Mouse (Mus musculus) heart, embryonic 11.5 days (tissue): ENCODE data around the gene Tep1. TPM values are rescaled to one million over a fixed set of nuclear protein-coding genes. Genes with fewer than 3 reads are reported as not detected.

ENCODE experiments used
- ATAC-seq: fragments of 200-750 bp; cut with Nextera tagmentation; replicated peaks from 2 replicates; pipeline ENCODE4 v1.8.0; 2017; ENCODE audit warnings: moderate library complexity; ENCODE audit not compliant: insufficient number of reproducible peaks, low FRiP score, low TSS enrichment
- H3K27ac ChIP-seq: fragments of 300-500 bp; sonication (generic); 2 replicates; pipeline ENCODE4 v1.5.1; 2014; ENCODE audit warnings: mild to moderate bottlenecking, low read depth, low read length
- H3K27me3 ChIP-seq: fragments of 300-500 bp; sonication (generic); 2 replicates; pipeline ENCODE4 v1.6.1; 2014; ENCODE audit warnings: mild to moderate bottlenecking, low read length, mixed read lengths; ENCODE audit not compliant: control insufficient read depth, insufficient read depth
- H3K36me3 ChIP-seq: fragments of 300-500 bp; sonication (generic); 2 replicates; pipeline ENCODE4 v1.6.1; 2014; ENCODE audit warnings: mild to moderate bottlenecking, low read length, moderate library complexity, mixed read lengths; ENCODE audit not compliant: control insufficient read depth, insufficient read depth
- H3K4me1 ChIP-seq: fragments of 300-500 bp; sonication (generic); 2 replicates; pipeline ENCODE4 v1.6.1; 2014; ENCODE audit warnings: low read length; ENCODE audit not compliant: control insufficient read depth, insufficient read depth
- H3K4me2 ChIP-seq: fragments of 300-500 bp; sonication (generic); 2 replicates; pipeline ENCODE4 v1.6.1; 2014; ENCODE audit warnings: mild to moderate bottlenecking, moderate library complexity
- H3K4me3 ChIP-seq: fragments of 300-500 bp; sonication (generic); 2 replicates; pipeline ENCODE4 v1.5.1; 2014; ENCODE audit warnings: low read depth, low read length
- H3K9ac ChIP-seq: fragments of 300-500 bp; sonication (generic); 2 replicates; pipeline ENCODE4 v1.6.1; 2014; ENCODE audit warnings: mild to moderate bottlenecking, low read depth, low read length, moderate library complexity
- H3K9me3 ChIP-seq: fragments of 300-500 bp; sonication (generic); replicated peaks from 2 replicates; pipeline ENCODE4 v1.6.1; 2016; ENCODE audit warnings: low read length; ENCODE audit not compliant: control insufficient read depth
- WGBS: fragments of 180-500 bp; shearing (Covaris S2); extraction: QIAGEN DNeasy Blood & Tissue Kit; methylation state at CpG from one replicate; pipeline ENCODE4 v1.1.7; 2014; ENCODE audit not compliant: insufficient replicate concordance; 5-methylcytosine and 5-hydroxymethylcytosine counted together
- polyA plus RNA-seq: library from polyadenylated mRNA; unstranded; fragments of >200 nt; fragmentation: Nextera tagmentation; extraction: Ambion mirVana; gene quantifications from 2 replicates; pipeline ENCODE4 v1.2.1, GENCODE M21; 2014

The Tep1 gene
- polyA plus RNA-seq, 1 experiment from 2014 or later = 4.4 TPM

DNA sequence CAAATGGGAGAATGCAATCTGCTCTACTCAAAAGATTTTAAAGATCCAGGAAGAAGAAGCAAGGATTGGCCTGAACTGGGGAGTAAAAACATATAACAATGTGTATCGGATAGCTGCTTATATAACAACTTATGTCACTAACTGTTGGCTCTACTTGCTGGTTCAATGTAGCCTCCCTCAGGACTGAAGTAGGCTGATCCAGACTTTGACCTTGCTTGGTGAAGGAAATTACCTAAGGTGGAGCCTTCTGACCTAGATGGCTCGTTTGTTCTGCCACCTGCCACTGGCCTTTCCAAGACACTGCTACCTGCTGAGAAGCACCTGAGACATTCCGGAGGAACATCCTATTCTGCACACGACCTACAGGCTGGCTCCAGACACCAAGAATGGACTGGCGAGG lies 14.6 kb downstream of the Tep1 start:
- Histone ChIP-seq H3K36me3 (peaks cover 5% of the 10 kb centered on the region), H3K4me1 (no peaks in the 10 kb centered on the region), H3K9ac (no peak overlapping the region), H3K9me3 (no peaks in the 10 kb centered on the region), H3K27me3 (no peaks in the 10 kb centered on the region), H3K27ac (no peak overlapping the region), H3K4me2 (no peak overlapping the region), H3K4me3 (no peak overlapping the region)
- WGBS = 82% methylated on average over 5 of the region's 5 CpGs
- ATAC-seq = no peak

DNA sequence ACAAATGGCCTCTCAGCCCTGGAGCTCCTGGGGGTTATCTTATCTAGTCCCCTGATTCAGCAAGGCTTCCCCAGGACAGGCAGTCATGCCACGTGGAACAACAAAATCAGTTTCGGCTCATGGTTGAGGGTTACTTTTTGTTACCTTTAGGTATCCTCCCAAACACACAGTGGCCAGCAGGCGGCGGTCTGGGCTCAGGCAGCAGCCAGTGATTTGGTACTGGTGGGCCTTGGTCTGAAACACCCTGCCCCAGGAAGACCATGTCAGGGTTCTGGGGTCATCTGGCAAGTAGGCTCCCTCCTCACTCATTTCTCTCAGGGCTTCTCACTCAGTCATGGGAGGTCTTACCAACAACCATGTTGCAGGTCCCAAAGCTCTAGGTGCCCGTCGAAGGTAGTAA lies 33.1 kb downstream of the Tep1 start:
- no peaks in the 10 kb centered on the region for H3K4me1 ChIP-seq
- ATAC-seq = no peak
- H3K9me3 ChIP-seq = no peaks in the 10 kb centered on the region
- H3K4me3 ChIP-seq = no peak overlapping the region
- WGBS = 50% methylated on average over 6 of the region's 6 CpGs
- peaks cover 2% of the 10 kb centered on the region; the same call in 1 of the 2 replicates for H3K36me3 ChIP-seq
- H3K4me2 ChIP-seq = no peak overlapping the region
- H3K9ac ChIP-seq = no peak overlapping the region
- H3K27ac ChIP-seq = no peak overlapping the region
- no peaks in the 10 kb centered on the region for H3K27me3 ChIP-seq

DNA sequence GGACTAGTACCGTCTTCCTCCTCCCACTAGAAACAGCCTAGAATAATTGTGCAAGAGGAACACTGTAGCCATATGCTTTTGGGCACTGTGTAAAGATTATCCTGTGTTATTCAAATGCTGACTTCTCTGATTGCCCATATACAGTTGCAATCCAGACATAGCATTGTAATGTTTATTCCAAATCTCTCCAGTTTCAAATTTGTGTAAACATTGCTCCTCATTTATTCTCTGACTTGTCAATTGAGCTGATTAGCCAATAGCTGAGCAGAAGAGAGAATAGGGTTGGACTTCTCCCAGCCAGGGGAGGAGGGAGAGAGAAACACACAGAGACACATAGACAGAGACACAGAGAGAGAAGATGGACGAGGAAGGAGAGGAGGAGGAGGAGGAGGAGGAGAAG lies 35.9 kb downstream of the Tep1 start:
- Histone ChIP-seq H3K27ac (no peak overlapping the region), H3K36me3 (no peaks in the 10 kb centered on the region), H3K27me3 (no peaks in the 10 kb centered on the region), H3K4me3 (no peak overlapping the region), H3K9me3 (no peaks in the 10 kb centered on the region), H3K4me2 (no peak overlapping the region), H3K4me1 (no peaks in the 10 kb centered on the region), H3K9ac (no peak overlapping the region)
- 55% methylated on average over 2 of the region's 2 CpGs for WGBS
- no peak for ATAC-seq

DNA sequence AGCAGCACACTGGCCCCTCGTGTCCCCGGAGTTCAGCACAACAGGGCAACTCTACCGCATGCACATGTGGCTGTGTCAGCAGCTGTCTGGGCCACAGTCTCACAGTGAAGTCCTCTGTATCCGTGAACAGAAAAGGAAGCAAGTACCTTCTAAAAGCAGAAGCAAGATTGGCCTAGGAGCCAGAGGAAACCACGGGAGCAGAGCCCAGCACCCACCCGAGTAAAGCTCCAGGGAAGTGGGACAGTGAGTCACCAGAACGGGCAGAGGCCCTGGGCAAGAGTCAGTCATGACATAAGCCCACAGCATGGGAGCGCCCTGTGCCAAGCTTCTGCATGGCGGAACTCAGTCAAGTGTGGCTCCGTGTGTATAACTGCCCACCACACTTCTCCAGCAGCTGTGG lies 36.4 kb downstream of the Tep1 start:
- Histone ChIP-seq H3K4me2 (no peak overlapping the region), H3K27ac (no peak overlapping the region), H3K9me3 (no peaks in the 10 kb centered on the region), H3K4me3 (no peak overlapping the region), H3K9ac (no peak overlapping the region), H3K27me3 (no peaks in the 10 kb centered on the region), H3K36me3 (0 out of 2 replicates have a peak, but pooled peaks cover under 1% of the 10 kb centered on the region), H3K4me1 (no peaks in the 10 kb centered on the region)
- ATAC-seq = no peak
- WGBS = 85% methylated on average over 10 of the region's 10 CpGs

- Histone ChIP-seq H3K9me3 (no peaks in the 10 kb centered on the region), H3K9ac (no peak overlapping the region), H3K27ac (no peak overlapping the region), H3K4me1 (no peaks in the 10 kb centered on the region), H3K36me3 (0 out of 2 replicates have a peak, but pooled peaks cover 4% of the 10 kb centered on the region), H3K27me3 (no peaks in the 10 kb centered on the region), H3K4me2 (no peak overlapping the region), H3K4me3 (no peak overlapping the region)
- no peak for ATAC-seq
- WGBS = 66% methylated on average over 3 of the region's 3 CpGs
Observed at GRCm38 (mm10) chr14:50829878-50830277, 40.5 kb downstream of the Tep1 start.

DNA sequence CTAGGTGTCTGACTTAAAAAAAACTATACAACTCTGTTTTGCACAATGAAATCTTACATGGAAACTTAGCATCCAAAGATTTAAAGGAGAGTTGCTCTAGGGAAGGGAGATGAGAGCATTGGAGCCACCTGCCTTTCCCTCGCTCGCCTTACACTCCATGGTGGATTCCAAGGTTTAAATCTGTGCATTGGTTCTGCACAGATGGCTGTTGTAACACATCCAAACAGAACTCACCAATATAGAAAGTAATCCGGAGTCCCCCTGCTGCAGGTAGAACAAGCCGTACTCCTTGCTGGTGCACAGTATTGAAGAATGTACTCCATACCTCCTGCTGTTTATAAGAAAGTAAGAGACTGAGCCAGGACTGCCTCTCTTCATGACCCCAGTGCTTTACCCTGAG lies 43.8 kb downstream of the Tep1 start:
- ATAC-seq = no peak
- H3K9me3 ChIP-seq = no peaks in the 10 kb centered on the region
- no peak overlapping the region for H3K4me2 ChIP-seq
- H3K4me3 ChIP-seq = no peak overlapping the region
- H3K27me3 ChIP-seq = no peaks in the 10 kb centered on the region
- no peak overlapping the region for H3K9ac ChIP-seq
- H3K27ac ChIP-seq = no peak overlapping the region
- WGBS = 83% methylated on average over 4 of the region's 4 CpGs
- H3K36me3 ChIP-seq = peaks cover 16% of the 10 kb centered on the region
- no peaks in the 10 kb centered on the region for H3K4me1 ChIP-seq

DNA sequence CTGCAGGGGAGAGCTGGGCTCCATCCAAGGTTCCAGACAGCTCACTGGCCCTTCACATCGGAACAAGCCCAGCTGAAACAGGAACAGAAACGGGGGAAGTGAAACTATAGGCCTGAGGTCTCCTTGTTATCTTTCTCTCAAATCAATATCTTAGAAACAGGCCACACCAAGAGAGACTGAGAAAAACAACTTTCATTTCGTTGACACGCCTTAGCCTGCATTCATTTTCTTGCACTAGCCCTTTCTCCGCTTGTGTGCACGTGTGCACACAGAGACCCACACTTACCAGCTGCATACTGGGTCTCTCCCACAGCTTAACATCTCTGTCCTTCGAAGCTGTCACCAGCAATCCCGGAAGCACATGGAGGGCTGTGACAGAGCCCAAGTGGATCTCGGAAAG lies 46.1 kb downstream of the Tep1 start:
- H3K4me2 ChIP-seq = no peak overlapping the region
- no peak overlapping the region for H3K9ac ChIP-seq
- no peaks in the 10 kb centered on the region for H3K27me3 ChIP-seq
- peaks cover 28% of the 10 kb centered on the region for H3K36me3 ChIP-seq
- no peak for ATAC-seq
- H3K27ac ChIP-seq = no peak overlapping the region
- no peak overlapping the region for H3K4me3 ChIP-seq
- WGBS = 85% methylated on average over 9 of the region's 9 CpGs
- no peaks in the 10 kb centered on the region for H3K9me3 ChIP-seq
- no peaks in the 10 kb centered on the region for H3K4me1 ChIP-seq

- Histone ChIP-seq H3K9ac (no peak overlapping the region), H3K9me3 (no peaks in the 10 kb centered on the region), H3K4me3 (no peak overlapping the region), H3K36me3 (peaks cover 28% of the 10 kb centered on the region), H3K4me2 (no peak overlapping the region), H3K4me1 (no peaks in the 10 kb centered on the region), H3K27ac (no peak overlapping the region), H3K27me3 (no peaks in the 10 kb centered on the region)
- WGBS = 75% methylated on average over 2 of the region's 2 CpGs
- ATAC-seq = no peak
Observed at GRCm38 (mm10) chr14:50823240-50823639, 47.1 kb downstream of the Tep1 start.

DNA sequence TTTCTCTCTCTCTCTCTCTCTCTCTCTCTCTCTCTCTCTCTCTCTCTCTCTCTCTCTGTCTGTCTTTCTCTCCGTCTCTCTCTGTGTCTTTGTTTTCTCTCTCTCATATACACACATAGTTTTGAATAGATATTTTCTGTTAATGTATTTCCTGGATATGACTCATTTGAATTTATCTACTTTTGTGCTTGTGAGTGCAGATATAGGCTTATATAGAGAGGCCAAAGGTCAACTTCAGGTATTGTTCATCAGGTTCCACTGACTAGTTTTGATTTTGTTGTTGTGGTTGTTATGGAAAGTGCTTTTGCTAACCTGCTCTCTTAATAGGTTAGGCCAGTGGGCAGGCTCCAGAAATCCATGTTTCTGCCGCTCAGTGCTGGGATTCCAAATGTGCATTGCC lies 57.3 kb downstream of the Tep1 start:
- H3K36me3 ChIP-seq = peaks cover 15% of the 10 kb centered on the region
- H3K9me3 ChIP-seq = no peaks in the 10 kb centered on the region
- H3K9ac ChIP-seq = no peak overlapping the region
- no peak overlapping the region for H3K4me2 ChIP-seq
- H3K4me3 ChIP-seq = no peak overlapping the region
- no peak overlapping the region for H3K27ac ChIP-seq
- ATAC-seq = no peak
- H3K27me3 ChIP-seq = no peaks in the 10 kb centered on the region
- H3K4me1 ChIP-seq = no peaks in the 10 kb centered on the region
- WGBS = 90% methylated on average over 2 of the region's 2 CpGs
